Mouse (Mus musculus) frontal cortex, adult 2 months (tissue): ENCODE measurements around the gene Rnaset2a. TPM values are rescaled to one million over a fixed set of nuclear protein-coding genes. Genes with fewer than 3 reads are reported as not detected.

Experiments
- polyA plus RNA-seq: library from polyadenylated mRNA; depleted of rRNA; stranded (reverse); fragments of >200 nt; gene quantifications from 2 replicates; pipeline ENCODE4 v1.2.3, GENCODE M21; 2012; rRNA removed

Rnaset2a gene
- polyA plus RNA-seq, 1 experiment, result 16.5 TPM

Other genes starting within 250 kb of the Rnaset2a start
- gene Tagap, start 222.1 kb downstream of the Rnaset2a start, polyA plus RNA-seq, result 0.65 and 0.78 TPM in 2 replicates
- 39.1 and 40.0 TPM in 2 replicates for gene Rsph3a, start 202.5 kb downstream of the Rnaset2a start, polyA plus RNA-seq
- 1.6 and 2.0 TPM in 2 replicates for gene Gm49673, start 309 bp downstream of the Rnaset2a start, polyA plus RNA-seq
- 14.9 and 16.5 TPM in 2 replicates for gene Fgfr1op, start 17.4 kb upstream of the Rnaset2a start, polyA plus RNA-seq
- gene Ccr6, start 87.9 kb upstream of the Rnaset2a start, polyA plus RNA-seq, result 0.08 TPM in 1 of 2 replicates, not detected in the other
- gene Mpc1, start 134.8 kb upstream of the Rnaset2a start, polyA plus RNA-seq, result 383 and 417 TPM in 2 replicates
- 117 and 134 TPM in 2 replicates for gene Sft2d1, start 163.0 kb upstream of the Rnaset2a start, polyA plus RNA-seq
- gene Prr18, start 189.4 kb upstream of the Rnaset2a start, polyA plus RNA-seq, result 23.2 and 27.8 TPM in 2 replicates
- gene T2, start 207.9 kb upstream of the Rnaset2a start, polyA plus RNA-seq, result 1.1 and 1.5 TPM in 2 replicates